Mouse (Mus musculus): ENCODE measurements around the gene Tmem136.
"Not testable (repeated sequence)": the region's sequence is repeated elsewhere in the genome, so short reads cannot be mapped to it uniquely, and the experiment has no call there.

Tmem136 gene

GRCm38 (mm10) chr9:43116134-43116996, at the start of gene Tmem136:
Tmem136 (minus strand) TSS chr9:43116570.
- DNase-seq (ENCODE audit: low read depth, low spot score): peak; percentile 58

DNA sequence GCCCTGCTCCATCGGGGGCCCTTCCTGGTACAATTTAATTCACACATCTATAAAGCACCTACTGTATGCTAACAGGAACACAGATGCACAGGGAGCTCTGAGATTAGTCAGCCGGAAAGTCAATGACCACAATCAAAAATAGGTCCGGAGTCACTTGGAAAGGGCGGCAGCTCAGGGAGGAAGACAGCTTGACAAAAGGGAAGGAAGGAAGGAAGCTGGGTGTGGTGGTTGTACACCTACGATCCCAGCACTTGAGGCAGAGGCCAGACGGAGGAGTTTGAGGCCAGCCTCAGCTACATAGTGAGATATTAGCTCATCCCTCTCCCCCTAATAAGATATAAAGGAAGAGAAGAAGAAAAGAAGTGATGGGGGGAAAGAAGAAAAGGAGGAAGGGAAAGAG, 39.6 kb upstream of the Tmem136 start:
- no peak for DNase-seq (ENCODE audit: low read depth, low spot score)

GRCm38 (mm10) chr9:43151779-43152178, 35.4 kb upstream of the Tmem136 start:
- no peak for DNase-seq (ENCODE audit: low read depth, low spot score)

DNA sequence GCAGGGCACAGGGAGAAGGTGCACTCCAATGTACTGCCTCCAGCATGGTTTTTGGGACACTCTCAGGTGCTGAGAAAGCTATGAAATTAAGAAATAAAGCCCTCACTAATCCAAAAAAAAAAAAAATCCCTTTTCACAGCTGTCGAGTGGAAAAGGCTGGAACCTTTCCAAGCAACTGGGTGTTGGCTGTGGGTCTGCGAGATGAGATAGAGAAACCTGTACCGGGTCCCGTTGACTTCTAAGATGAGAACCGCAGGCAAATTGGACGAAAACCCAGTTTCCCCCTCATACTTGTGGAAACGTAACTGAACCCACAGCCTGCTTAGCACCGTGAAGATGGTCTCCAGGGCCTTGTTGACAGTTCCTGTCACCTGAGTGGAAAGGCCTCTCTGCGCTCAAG, 34.6 kb upstream of the Tmem136 start:
- no peak for DNase-seq (ENCODE audit: low read depth, low spot score)

- DNase-seq (ENCODE audit: low read depth, low spot score): no peak
Observed at GRCm38 (mm10) chr9:43150075-43150474, 33.7 kb upstream of the Tmem136 start.

DNA sequence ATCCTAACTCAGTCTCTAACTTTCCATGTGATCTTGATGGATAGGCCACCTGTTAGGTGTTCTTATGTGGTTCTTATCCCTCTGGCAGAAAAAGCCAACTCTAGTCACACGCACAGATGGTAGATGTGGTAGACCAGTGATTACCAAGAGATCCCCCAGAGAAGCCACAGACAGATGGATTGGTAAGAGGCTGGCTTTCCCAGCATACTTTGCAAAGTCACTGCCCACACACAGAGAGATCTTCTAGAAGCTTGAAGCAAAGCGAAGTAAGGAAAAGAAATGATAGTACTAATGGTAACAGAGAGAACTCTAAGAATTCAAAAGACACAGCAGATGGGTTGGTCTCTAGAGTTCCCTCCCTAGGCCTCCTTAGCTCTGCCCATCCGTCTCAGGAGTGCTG, 33.1 kb upstream of the Tmem136 start:
- DNase-seq (ENCODE audit: low read depth, low spot score): no peak

GRCm38 (mm10) chr9:43145196-43145595, 28.8 kb upstream of the Tmem136 start:
- no peak for DNase-seq (ENCODE audit: low read depth, low spot score)

DNA sequence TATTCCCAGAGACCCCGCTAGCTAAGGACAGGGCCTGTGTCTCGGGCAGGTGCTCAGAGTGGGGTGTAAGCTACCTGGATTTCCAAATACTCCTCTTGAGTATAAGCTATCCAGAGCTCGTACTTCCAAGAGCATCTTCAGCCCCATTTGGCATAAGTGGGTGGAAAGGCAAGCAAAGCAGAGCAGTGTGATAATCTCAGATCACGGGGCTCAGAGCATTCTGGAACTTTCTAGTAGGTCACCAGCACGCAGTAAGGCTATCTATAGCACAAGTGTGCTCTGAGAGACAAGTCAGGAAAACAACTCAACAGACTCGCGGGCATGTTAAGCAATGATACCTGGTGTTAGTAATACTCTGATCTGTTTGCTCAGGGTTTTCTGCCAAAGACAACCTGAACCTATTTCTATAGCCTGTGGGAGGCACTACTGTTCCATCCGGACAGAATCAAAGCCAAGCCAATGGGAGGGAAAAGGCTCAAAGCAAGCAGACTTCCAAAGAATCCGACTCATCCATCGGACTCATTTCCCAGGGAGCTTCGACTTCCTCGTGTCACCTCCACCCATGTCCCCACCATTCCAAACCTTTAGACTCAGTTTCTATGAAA, 27.9 kb upstream of the Tmem136 start:
- no peak for DNase-seq (ENCODE audit: low read depth, low spot score)

- peak; percentile 77 for DNase-seq (ENCODE audit: low read depth, low spot score)
Observed at GRCm38 (mm10) chr9:43141839-43142238, 25.5 kb upstream of the Tmem136 start.

GRCm38 (mm10) chr9:43133525-43133924, 17.2 kb upstream of the Tmem136 start:
- no peak for DNase-seq (ENCODE audit: low read depth, low spot score)

GRCm38 (mm10) chr9:43132380-43132779, 16.0 kb upstream of the Tmem136 start:
- DNase-seq (ENCODE audit: low read depth, low spot score): no peak

- DNase-seq (ENCODE audit: low read depth, low spot score): no peak
Observed at GRCm38 (mm10) chr9:43131940-43132339, 15.6 kb upstream of the Tmem136 start.

DNA sequence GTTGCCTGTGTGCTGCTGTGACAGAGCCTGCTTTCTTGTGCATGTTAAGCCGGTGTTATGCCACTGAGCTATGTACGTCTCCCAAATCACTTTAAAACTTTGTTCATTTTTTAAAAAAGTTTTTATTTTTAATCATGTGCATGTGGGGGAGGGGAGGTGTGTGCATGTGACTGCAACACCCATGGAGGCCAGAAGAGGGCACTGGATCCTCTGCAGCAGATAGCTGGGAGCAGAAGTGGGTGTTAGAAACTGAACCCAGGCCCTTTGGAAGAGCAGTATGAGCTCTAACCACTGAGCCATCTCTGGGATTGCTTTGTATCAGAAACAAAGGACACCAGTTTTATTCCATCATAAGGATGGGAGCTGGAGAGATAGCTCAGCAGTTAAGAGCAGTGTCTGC, 14.3 kb upstream of the Tmem136 start:
- no peak for DNase-seq (ENCODE audit: low read depth, low spot score)

GRCm38 (mm10) chr9:43127101-43127787, 10.9 kb upstream of the Tmem136 start:
- DNase-seq (ENCODE audit: low read depth, low spot score): no peak

DNA sequence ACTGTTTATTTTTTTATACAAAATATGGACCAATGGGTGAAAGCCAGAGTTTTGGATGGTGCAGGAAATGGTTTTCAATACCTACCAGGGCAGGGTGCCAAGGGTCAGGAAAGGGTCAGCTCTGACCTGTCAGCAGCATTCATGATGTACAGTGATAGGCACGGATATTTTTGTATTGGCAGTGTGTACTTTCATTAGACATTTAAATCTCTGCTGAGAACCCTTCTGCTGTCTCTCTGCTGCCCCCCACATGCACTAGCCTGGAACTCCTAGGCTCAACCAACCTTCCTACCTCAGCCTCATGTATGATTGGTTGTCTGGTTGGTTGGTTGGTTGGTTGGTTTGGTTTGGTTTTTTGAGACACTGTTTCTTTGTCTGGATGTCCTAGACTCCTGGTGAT, 6.0 kb upstream of the Tmem136 start:
- DNase-seq (ENCODE audit: low read depth, low spot score): no peak

- DNase-seq (ENCODE audit: low read depth, low spot score): not testable (repeated sequence)
Observed at GRCm38 (mm10) chr9:43121948-43122347, 5.6 kb upstream of the Tmem136 start.

- DNase-seq (ENCODE audit: low read depth, low spot score): no peak
Observed at GRCm38 (mm10) chr9:43116997-43117336, 597 bp upstream of the Tmem136 start.

DNA sequence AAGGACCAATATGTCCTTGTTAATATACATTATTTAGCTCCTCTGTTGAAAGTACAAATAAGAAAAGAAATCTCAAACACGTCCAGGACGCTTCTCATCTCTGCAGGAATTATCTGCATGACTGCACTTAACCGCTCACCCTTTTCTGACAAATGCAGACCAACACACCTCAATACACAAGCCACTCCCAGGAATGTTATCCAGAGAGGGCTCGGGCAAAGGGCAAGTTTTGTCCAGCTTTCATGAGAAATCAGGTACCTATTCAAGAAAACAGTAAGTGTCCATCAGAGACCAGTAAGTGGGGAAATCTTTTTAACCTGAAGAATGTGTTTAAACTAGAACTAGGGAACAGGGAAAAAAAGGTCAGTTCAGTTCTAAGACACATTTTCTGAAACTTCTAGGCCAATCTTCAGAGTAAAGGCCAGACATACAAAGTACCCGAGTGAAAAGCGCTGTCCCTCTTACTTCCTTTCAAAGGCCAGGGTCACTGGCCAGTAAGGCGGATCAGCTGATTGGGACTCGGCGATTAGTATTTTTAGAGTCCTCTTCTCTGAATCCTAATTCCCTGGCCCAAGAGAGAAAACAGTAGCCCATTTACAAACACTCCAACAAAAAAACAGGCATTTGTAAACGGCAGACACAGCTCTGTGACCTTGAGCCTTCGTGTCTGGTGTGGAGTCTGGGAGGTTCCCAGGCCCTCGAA, 788 bp downstream of the Tmem136 start:
- no peak for DNase-seq (ENCODE audit: low read depth, low spot score)

- no peak for DNase-seq (ENCODE audit: low read depth, low spot score)
Observed at GRCm38 (mm10) chr9:43114833-43115232, 1.5 kb downstream of the Tmem136 start.

GRCm38 (mm10) chr9:43110286-43110980, 5.9 kb downstream of the Tmem136 start:
- no peak for DNase-seq (ENCODE audit: low read depth, low spot score)

- DNase-seq (ENCODE audit: low read depth, low spot score): no peak
Observed at GRCm38 (mm10) chr9:43109125-43109524, 7.2 kb downstream of the Tmem136 start.
